Mouse (Mus musculus) heart, embryonic 13.5 days (tissue): ENCODE measurements at regions not wholly inside any gene's neighbourhood (a gene's known extent, or its start where the extent isn't known, plus 50 kb on each side); places are given as distances from the start of the nearest gene placed in this dataset.

ENCODE experiments used
- ATAC-seq: fragments of 200-750 bp; cut with Nextera tagmentation; 2 replicates; pipeline ENCODE4 v1.8.0; 2017; ENCODE audit warnings: moderate TSS enrichment; ENCODE audit not compliant: insufficient number of reproducible peaks, low FRiP score, low TSS enrichment; ENCODE audit errors: extremely low read depth
- H3K27ac ChIP-seq: fragments of 300-500 bp; sonication (generic); replicated peaks from 2 replicates; pipeline ENCODE4 v1.5.1; 2015; ENCODE audit warnings: moderate library complexity, mild to moderate bottlenecking, inconsistent platforms
- H3K27me3 ChIP-seq: fragments of 300-500 bp; sonication (generic); replicated peaks from 2 replicates; pipeline ENCODE4 v1.6.1; 2015; ENCODE audit warnings: mild to moderate bottlenecking, inconsistent platforms
- H3K36me3 ChIP-seq: fragments of 300-500 bp; sonication (generic); 2 replicates; pipeline ENCODE4 v1.6.1; 2015; ENCODE audit warnings: mild to moderate bottlenecking, inconsistent platforms
- H3K4me1 ChIP-seq: fragments of 300-500 bp; sonication (generic); 2 replicates; pipeline ENCODE4 v1.6.1; 2015; ENCODE audit warnings: inconsistent platforms
- H3K4me2 ChIP-seq: fragments of 300-500 bp; sonication (generic); 2 replicates; pipeline ENCODE4 v1.6.1; 2015; ENCODE audit warnings: inconsistent platforms, mild to moderate bottlenecking, moderate library complexity
- H3K4me3 ChIP-seq: fragments of 300-500 bp; sonication (generic); 2 replicates; pipeline ENCODE4 v1.5.1; 2015; ENCODE audit warnings: moderate library complexity, mild to moderate bottlenecking, inconsistent platforms
- H3K9ac ChIP-seq: fragments of 300-500 bp; sonication (generic); 2 replicates; pipeline ENCODE4 v1.6.1; 2015; ENCODE audit warnings: inconsistent platforms, mild to moderate bottlenecking, moderate library complexity
- H3K9me3 ChIP-seq: fragments of 300-500 bp; sonication (generic); 2 replicates; pipeline ENCODE4 v1.6.1; 2016; ENCODE audit warnings: inconsistent platforms
- WGBS: fragments of 180-500 bp; shearing (Covaris S2); methylation state at CpG from one replicate; pipeline ENCODE4 v1.1.7; 2015; ENCODE audit warnings: mixed read lengths; 5-methylcytosine and 5-hydroxymethylcytosine counted together

DNA sequence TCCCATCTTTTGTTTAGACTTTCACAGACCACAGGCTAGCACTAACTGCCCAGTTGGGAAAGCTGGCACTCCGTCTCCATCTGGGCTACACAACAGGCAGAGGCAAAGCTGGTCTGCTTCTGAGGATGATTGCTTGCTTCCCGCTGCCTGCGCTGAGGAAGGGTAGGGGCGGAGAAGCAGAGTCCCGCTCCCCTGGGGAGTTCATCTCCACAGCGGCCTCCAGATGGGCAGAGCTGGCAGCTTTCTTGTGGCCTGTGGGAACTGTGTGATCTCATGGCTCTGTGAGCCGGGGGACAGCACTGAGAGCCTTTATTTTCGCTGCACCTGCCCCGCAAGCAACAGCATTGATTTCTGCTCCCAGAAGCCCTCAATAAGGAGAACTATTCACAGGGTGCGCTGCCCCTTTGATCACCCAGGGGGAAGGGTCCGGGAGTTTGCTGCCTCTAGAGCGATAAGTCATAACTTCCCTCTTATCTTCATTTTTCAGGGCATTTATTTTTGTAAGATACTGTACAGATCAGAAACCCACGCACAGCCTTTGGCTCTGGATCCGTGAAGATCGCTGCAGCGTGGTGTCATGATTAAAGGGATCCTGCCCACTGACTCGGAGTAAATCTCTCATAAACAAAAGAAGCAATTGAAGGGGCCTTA is 155.7 kb downstream of the Gm9376 start:
- Histone ChIP-seq H3K4me3 (peak overlapping the region; percentile 40), H3K27ac (no peak overlapping the region), H3K4me2 (peak overlapping the region; percentile 63), H3K9ac (peak overlapping the region; percentile 55), H3K27me3 (peaks cover 17% of the 10 kb centered on the region; the same call in 1 of the 2 replicates), H3K36me3 (no peaks in the 10 kb centered on the region), H3K4me1 (peaks cover 8% of the 10 kb centered on the region), H3K9me3 (peaks cover 5% of the 10 kb centered on the region)
- no peak for ATAC-seq
- 9% methylated on average over 17 of the region's 17 CpGs for WGBS

DNA sequence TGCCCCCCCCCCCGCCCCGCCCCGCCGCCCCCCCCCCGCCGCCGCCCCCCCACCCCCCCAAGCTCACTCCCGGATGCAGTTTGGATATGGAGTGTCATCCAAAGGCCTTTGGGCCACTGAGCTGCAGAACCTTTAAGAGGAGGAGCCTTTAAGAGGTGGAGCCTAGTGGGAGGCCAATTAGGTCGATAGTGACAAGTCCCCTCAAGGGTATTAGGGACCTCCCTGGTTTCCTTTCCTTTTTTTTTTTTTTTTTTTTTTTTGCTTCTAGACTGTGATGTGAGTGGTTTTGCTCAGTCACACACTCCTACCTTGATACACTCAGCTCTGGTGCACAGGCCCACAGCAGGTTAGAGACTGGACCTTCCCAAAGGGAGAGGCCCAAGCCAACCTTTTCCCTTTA is 156.5 kb downstream of the Gm9376 start:
- Histone ChIP-seq H3K4me2 (no peak overlapping the region), H3K27ac (no peak overlapping the region), H3K9ac (no peak overlapping the region), H3K27me3 (peaks cover 17% of the 10 kb centered on the region; the same call in 1 of the 2 replicates), H3K9me3 (peaks cover 5% of the 10 kb centered on the region), H3K4me3 (no peak overlapping the region), H3K4me1 (peaks cover 8% of the 10 kb centered on the region), H3K36me3 (no peaks in the 10 kb centered on the region)
- WGBS, result 8% methylated on average over 9 of the region's 9 CpGs
- ATAC-seq, result no peak

DNA sequence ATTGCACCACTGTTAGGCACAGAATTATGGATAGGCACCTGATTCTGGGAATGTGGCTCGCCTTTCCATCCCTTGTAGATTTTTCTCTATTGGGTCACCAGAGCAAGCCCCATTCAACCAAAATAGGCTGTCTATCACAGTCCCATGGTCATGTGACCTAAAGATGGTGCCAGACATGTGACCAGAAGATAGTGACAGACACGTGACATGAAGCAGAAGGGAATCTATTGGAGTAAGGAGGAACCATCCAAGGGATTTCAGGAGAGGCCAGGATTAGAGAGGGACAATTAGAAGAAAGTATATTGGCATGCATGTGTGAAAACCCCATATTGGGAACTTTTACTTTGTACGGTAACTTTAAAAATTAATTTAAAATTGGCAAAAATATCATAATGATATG is 159.8 kb downstream of the Gm9376 start:
- WGBS, result 65% methylated on average over 3 of the region's 3 CpGs
- no peak overlapping the region for H3K9ac ChIP-seq
- no peak overlapping the region for H3K4me3 ChIP-seq
- no peak for ATAC-seq
- peaks cover 8% of the 10 kb centered on the region for H3K4me1 ChIP-seq
- 0 out of 2 replicates have a peak, but pooled peaks cover 12% of the 10 kb centered on the region for H3K27me3 ChIP-seq
- no peak overlapping the region for H3K27ac ChIP-seq
- H3K4me2 ChIP-seq, result no peak overlapping the region
- no peaks in the 10 kb centered on the region for H3K9me3 ChIP-seq
- H3K36me3 ChIP-seq, result no peaks in the 10 kb centered on the region

DNA sequence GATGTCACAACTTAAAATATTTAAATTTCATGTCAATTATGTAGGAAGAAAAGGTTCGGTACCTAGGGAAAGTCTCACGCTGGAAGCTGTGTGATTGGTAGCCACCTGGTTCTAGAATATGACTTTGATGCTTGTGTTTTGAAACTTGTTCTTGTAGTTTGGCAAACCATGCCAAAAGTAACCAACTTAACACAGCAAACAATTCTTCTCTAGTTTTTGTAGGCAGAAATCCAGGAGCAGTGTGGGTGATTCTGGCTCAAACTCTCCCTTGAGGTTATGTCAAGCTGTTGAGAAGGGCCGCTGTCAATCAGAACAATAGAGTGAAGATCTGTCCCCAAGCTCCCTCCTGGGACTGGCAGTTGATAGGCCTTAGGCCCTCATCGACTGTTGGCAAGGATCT is 163.5 kb downstream of the Gm9376 start:
- Histone ChIP-seq H3K4me1 (no peaks in the 10 kb centered on the region), H3K27me3 (peaks cover 23% of the 10 kb centered on the region), H3K9ac (no peak overlapping the region), H3K4me2 (no peak overlapping the region), H3K36me3 (no peaks in the 10 kb centered on the region), H3K4me3 (no peak overlapping the region), H3K27ac (no peak overlapping the region), H3K9me3 (no peaks in the 10 kb centered on the region)
- 86% methylated on average over 4 of the region's 4 CpGs for WGBS
- ATAC-seq, result no peak

DNA sequence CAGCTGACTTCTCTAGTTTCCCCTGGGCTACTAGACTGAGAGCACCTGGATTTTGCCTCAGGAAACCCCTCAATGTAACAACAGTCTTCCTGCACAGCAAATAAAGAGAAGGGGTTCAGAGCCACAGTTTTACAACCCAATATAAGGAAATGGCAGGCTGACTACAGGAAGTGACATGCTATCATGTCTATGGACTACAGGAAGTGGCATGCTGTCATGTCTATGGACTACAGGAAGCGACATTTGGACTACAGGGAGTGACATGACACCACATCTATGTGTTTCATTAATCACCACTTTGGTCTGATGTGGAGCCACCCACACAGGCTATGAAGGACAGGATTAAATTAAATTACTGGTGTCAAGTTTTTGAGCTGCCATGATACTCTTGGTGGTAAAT is 164.0 kb downstream of the Gm9376 start:
- H3K9me3 ChIP-seq, result no peaks in the 10 kb centered on the region
- no peak overlapping the region for H3K4me2 ChIP-seq
- no peak for ATAC-seq
- H3K27me3 ChIP-seq, result peaks cover 27% of the 10 kb centered on the region
- H3K4me3 ChIP-seq, result no peak overlapping the region
- H3K9ac ChIP-seq, result no peak overlapping the region
- H3K27ac ChIP-seq, result no peak overlapping the region
- WGBS, result 78% methylated on average over 1 of the region's 1 CpGs
- no peaks in the 10 kb centered on the region for H3K36me3 ChIP-seq
- no peaks in the 10 kb centered on the region for H3K4me1 ChIP-seq

DNA sequence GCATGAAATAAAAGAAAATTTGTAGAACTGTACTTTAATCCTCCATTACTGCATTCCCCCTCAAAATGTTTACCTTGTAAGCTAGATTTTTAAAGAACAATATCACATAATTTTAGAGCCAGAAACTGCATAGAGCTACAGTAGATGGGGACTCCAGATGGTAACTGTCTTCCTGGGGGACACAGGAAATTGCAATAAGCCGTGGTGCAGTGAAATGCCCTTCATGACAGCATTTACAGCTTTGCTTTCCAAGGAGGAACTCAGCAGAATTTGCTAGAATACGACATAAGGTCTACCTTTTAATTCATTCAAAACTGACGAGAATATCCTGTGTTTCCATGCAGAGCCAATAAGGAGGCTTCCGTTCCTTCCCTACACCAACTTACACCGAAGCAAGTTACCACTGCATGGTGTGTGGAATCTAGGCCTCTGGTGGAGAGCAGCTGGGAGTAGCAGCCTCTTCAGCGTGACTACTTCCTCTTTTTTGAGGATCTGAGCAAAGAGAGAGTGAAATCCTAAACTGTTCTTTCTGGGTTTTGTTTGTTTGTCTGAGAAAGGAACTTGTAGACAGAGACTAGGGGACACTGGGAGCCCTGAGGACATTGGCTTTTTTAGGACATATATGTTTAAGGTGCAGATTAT is 164.6 kb downstream of the Gm9376 start:
- Histone ChIP-seq H3K27me3 (peaks cover 31% of the 10 kb centered on the region), H3K4me2 (no peak overlapping the region), H3K4me1 (no peaks in the 10 kb centered on the region), H3K9me3 (no peaks in the 10 kb centered on the region), H3K4me3 (no peak overlapping the region), H3K27ac (no peak overlapping the region), H3K36me3 (no peaks in the 10 kb centered on the region), H3K9ac (no peak overlapping the region)
- WGBS, result 66% methylated on average over 6 of the region's 6 CpGs
- no peak for ATAC-seq
